Mouse (Mus musculus): ENCODE results near the gene 1300017J02Rik. TPM values are rescaled to one million over a fixed set of nuclear protein-coding genes. Genes with fewer than 3 reads are reported as not detected.
"Not testable (repeated sequence)": the region's sequence is repeated elsewhere in the genome, so short reads cannot be mapped to it uniquely, and the experiment has no call there.

The 1300017J02Rik gene
- polyA plus RNA-seq (2015; fragmentation: Nextera tagmentation; extraction: Ambion mirVana) = 0.55 and 1.8 TPM in 2 replicates

DNA sequence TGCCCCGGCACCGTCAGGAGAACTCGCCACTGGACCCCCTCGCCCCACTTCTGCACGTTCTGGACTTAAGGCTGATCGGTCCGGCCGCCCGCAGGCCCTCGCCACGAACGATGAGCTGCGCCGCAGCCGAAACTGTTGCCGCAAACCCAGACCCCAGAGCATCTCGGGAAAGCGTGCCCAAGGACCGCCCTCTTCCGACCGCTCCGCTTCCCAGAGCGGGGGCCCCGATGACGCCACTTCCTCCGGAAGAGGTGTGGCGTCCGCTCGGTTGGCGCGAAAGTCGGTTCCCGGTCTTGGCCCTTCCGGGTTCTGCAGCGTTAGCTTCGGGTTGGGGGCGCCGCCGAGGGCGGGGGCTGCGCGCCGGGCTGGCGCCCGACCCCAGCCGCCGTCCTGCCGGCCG is at the start of gene 1300017J02Rik, which contains the start of gene Topbp1:
Gene 1300017J02Rik (minus strand): TSS at position 156 of the 400 bp plus-strand sequence.
Gene Topbp1 (plus strand): TSS at position 289 of the 400 bp plus-strand sequence.
- WGBS = 2% methylated on average over 44 of the region's 49 CpGs
- peaks cover 13% of the 10 kb centered on the region for H3K4me1 ChIP-seq
- ATAC-seq (replicated peaks) = peak; percentile 99

GRCm38 (mm10) chr9:103353500-103354260 is 48.8 kb upstream of the 1300017J02Rik start:
- ATAC-seq (replicated peaks) = not testable (repeated sequence)

More for the DNA sequence above, at the start of gene 1300017J02Rik, which contains the start of gene Topbp1:
- peak within 1 kb of the TSS; percentile 85 for H3K27ac ChIP-seq
- no peaks in the 10 kb centered on the region for H3K27me3 ChIP-seq (replicated peaks)
- H3K4me2 ChIP-seq = peak within 1 kb of the TSS; percentile 86
- H3K9me3 ChIP-seq = no peaks in the 10 kb centered on the region
- peak within 1 kb of the TSS; percentile 79 for H3K4me3 ChIP-seq
- peak within 1 kb of the TSS; percentile 76 for H3K9ac ChIP-seq
- peaks cover 5% of the 10 kb centered on the region; the same call in 1 of the 2 replicates for H3K36me3 ChIP-seq (replicated peaks)

GRCm38 (mm10) chr9:103348791-103349190 is 43.9 kb upstream of the 1300017J02Rik start:
- Histone ChIP-seq H3K4me3 (no peak overlapping the region), H3K36me3 (replicated peaks) (peaks cover 17% of the 10 kb centered on the region), H3K9ac (no peak overlapping the region), H3K4me1 (no peaks in the 10 kb centered on the region), H3K9me3 (no peaks in the 10 kb centered on the region), H3K4me2 (no peak overlapping the region), H3K27me3 (replicated peaks) (no peaks in the 10 kb centered on the region), H3K27ac (no peak overlapping the region)
- ATAC-seq (replicated peaks) = no peak

More at GRCm38 (mm10) chr9:103353500-103354260, 48.8 kb upstream of the 1300017J02Rik start:
- H3K4me2 ChIP-seq; H3K9me3 ChIP-seq; H3K4me1 ChIP-seq; H3K4me3 ChIP-seq; H3K27me3 ChIP-seq (replicated peaks); H3K9ac ChIP-seq; H3K27ac ChIP-seq: not testable (repeated sequence)
- H3K36me3 ChIP-seq (replicated peaks) = peaks cover 15% of the 10 kb centered on the region
- 90% methylated on average over 7 of the region's 7 CpGs for WGBS

GRCm38 (mm10) chr9:103347996-103348490 is 43.2 kb upstream of the 1300017J02Rik start:
- Histone ChIP-seq H3K27me3 (replicated peaks) (no peaks in the 10 kb centered on the region), H3K4me3 (no peak overlapping the region), H3K36me3 (replicated peaks) (peaks cover 17% of the 10 kb centered on the region), H3K27ac (no peak overlapping the region), H3K4me1 (no peaks in the 10 kb centered on the region), H3K9ac (no peak overlapping the region), H3K9me3 (no peaks in the 10 kb centered on the region), H3K4me2 (no peak overlapping the region)
- WGBS = 84% methylated on average over 1 of the region's 1 CpGs
- no peak for ATAC-seq (replicated peaks)

GRCm38 (mm10) chr9:103347045-103347444 is 42.2 kb upstream of the 1300017J02Rik start:
- Histone ChIP-seq H3K9ac (no peak overlapping the region), H3K4me1 (no peaks in the 10 kb centered on the region), H3K4me2 (no peak overlapping the region), H3K4me3 (no peak overlapping the region), H3K9me3 (no peaks in the 10 kb centered on the region), H3K36me3 (replicated peaks) (peaks cover 22% of the 10 kb centered on the region), H3K27ac (no peak overlapping the region), H3K27me3 (replicated peaks) (no peaks in the 10 kb centered on the region)
- WGBS = 90% methylated on average over 4 of the region's 4 CpGs
- ATAC-seq (replicated peaks) = no peak

GRCm38 (mm10) chr9:103336912-103337311 is 32.0 kb upstream of the 1300017J02Rik start:
- H3K27ac ChIP-seq = no peak overlapping the region
- H3K36me3 ChIP-seq (replicated peaks) = peaks cover 33% of the 10 kb centered on the region; the same call in 1 of the 2 replicates
- H3K4me3 ChIP-seq = no peak overlapping the region
- no peaks in the 10 kb centered on the region for H3K4me1 ChIP-seq
- no peak for ATAC-seq (replicated peaks)
- no peaks in the 10 kb centered on the region for H3K27me3 ChIP-seq (replicated peaks)
- H3K9me3 ChIP-seq = no peaks in the 10 kb centered on the region
- no peak overlapping the region for H3K9ac ChIP-seq
- H3K4me2 ChIP-seq = no peak overlapping the region

DNA sequence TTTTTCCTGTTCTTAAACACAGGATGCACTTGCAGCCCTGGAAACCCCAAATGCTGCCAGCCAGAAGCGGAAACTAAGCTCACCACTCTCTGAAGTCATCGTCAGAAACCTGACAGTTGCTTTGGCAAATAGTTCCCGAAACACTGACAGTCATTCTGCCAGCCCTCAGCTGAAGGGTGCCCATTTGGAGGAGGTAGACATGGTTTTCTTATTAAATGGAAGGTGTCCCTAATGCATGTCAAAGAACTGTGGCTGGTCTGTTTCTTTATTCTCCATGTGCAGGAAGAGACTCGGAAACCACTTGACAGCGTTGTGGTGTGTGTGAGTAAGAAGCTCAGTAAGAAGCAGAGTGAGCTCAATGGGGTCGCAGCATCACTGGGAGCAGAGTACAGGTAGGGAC is 27.8 kb upstream of the 1300017J02Rik start:
- Histone ChIP-seq H3K4me3 (no peak overlapping the region), H3K27me3 (replicated peaks) (no peaks in the 10 kb centered on the region), H3K4me2 (no peak overlapping the region), H3K9ac (no peak overlapping the region), H3K36me3 (replicated peaks) (peaks cover 41% of the 10 kb centered on the region), H3K9me3 (no peaks in the 10 kb centered on the region), H3K4me1 (no peaks in the 10 kb centered on the region), H3K27ac (no peak overlapping the region)
- ATAC-seq (replicated peaks) = no peak
- WGBS = 95% methylated on average over 6 of the region's 6 CpGs

DNA sequence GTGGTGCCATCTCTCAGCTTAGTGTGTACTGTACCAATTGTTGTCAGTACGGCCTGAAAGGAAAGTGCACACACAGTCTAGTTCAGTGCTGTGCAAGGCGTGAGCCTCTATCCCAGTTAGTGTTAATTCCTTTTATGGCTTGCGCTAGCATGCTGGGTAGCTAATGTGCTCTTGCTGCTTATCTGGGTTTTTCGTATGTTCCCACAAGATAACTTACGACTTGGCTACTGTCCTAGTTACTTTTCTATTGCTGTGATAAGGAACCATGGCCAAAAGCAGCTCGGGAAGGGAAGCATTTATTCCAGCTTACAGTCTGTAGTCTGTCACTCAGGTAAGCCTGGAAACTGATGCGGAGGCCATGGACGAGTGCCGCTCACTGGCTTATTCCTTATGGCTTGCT is 21.6 kb upstream of the 1300017J02Rik start:
- WGBS = 94% methylated on average over 9 of the region's 9 CpGs
- no peak overlapping the region for H3K27ac ChIP-seq
- no peak for ATAC-seq (replicated peaks)
- H3K9me3 ChIP-seq = no peaks in the 10 kb centered on the region
- no peaks in the 10 kb centered on the region for H3K4me1 ChIP-seq
- H3K27me3 ChIP-seq (replicated peaks) = no peaks in the 10 kb centered on the region
- no peak overlapping the region for H3K4me2 ChIP-seq
- H3K4me3 ChIP-seq = no peak overlapping the region
- H3K9ac ChIP-seq = no peak overlapping the region
- peaks cover 17% of the 10 kb centered on the region for H3K36me3 ChIP-seq (replicated peaks)

DNA sequence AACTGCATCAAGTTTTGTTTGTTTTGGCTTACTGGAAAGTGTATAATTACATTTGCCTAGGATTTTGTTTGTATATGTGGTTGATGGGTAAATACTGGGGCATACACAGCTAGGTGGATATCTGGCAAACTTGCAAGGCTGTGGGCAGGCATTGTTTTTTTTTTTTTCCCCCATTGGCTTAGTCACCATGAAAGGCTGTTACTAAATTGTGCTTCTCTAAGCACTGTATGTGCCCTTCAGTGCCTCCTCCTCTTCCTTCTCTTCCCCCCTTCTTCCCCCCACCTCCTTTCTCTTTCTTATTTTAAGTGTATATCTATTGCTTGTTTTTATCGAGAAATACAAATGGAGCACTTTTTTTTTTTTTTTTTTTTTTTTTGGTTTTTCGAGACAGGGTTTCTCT is 19.8 kb upstream of the 1300017J02Rik start:
- peaks cover 22% of the 10 kb centered on the region for H3K36me3 ChIP-seq (replicated peaks)
- WGBS = 100% methylated on average over 1 of the region's 2 CpGs

DNA sequence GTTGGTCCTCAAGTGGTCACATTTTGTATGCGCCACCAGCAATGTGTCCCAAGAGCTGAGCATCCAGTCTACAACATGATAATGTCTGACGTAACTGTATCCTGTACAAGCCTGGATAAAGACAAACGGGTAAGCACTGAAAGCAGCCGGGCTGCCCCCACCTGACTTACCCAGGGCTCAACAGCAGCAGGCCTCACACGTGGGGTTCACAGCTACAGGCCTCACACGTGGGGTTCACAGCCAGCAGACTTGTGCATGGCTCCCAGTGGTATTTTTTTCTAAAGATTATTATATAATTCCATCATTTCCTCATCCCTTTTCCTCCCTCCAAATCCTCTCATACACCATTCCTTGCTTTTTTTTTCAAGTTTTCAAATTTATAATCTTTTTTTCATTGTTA is 5.0 kb upstream of the 1300017J02Rik start:
- ATAC-seq (replicated peaks) = no peak
- Histone ChIP-seq H3K36me3 (replicated peaks) (peaks cover 20% of the 10 kb centered on the region; the same call in 1 of the 2 replicates), H3K9ac (no peak overlapping the region), H3K9me3 (no peaks in the 10 kb centered on the region), H3K4me1 (peaks cover 13% of the 10 kb centered on the region), H3K27ac (no peak overlapping the region), H3K4me3 (no peak overlapping the region), H3K4me2 (no peak overlapping the region), H3K27me3 (replicated peaks) (no peaks in the 10 kb centered on the region)
- WGBS = 91% methylated on average over 6 of the region's 6 CpGs

More for the DNA sequence above, 19.8 kb upstream of the 1300017J02Rik start:
- ATAC-seq (replicated peaks) = no peak
- Histone ChIP-seq H3K27ac (no peak overlapping the region), H3K9me3 (no peaks in the 10 kb centered on the region), H3K9ac (no peak overlapping the region), H3K4me2 (no peak overlapping the region), H3K27me3 (replicated peaks) (no peaks in the 10 kb centered on the region), H3K4me1 (no peaks in the 10 kb centered on the region), H3K4me3 (no peak overlapping the region)

DNA sequence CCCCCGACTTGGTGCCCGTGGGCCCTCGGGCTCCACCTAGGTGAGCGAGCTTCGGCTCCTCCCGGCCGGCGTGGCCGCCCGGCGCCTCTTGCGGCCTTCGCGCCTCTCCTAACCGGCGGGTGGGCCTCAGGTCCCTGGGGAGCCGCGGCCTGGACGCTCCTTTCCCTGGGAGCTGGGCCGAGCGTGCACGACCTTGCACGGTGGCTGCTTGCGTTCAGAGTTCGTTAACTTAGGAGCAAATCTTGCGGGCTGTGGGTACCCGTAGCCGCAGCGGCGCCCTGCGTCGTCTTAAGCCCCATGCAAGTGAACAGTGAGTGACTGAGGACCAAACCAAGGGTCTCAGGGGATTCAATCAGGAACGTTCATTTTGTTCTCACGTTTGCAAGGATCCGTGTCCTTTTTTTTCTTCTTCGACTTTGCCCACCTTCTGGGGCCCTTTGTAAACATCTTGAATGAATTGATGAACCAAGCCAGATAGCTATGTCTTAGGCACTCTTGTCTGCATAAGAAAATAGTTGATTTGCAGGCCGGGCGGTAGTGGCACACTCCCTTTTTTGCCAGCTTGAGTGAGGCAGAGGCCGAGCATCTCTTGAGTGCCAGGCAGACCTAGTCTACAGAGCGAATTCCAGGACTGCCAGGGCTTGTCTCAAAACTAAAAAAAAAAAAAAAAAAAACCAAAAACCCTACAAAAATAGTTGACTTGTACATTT is 605 bp upstream of the 1300017J02Rik start:
- H3K27ac ChIP-seq = peak overlapping the region; percentile 51
- peak; percentile 73 for ATAC-seq (replicated peaks)
- under 1% methylated on average over 36 of the region's 40 CpGs for WGBS
- peak overlapping the region; percentile 86 for H3K4me2 ChIP-seq
- no peaks in the 10 kb centered on the region for H3K27me3 ChIP-seq (replicated peaks)
- peak overlapping the region; percentile 79 for H3K4me3 ChIP-seq
- peaks cover 5% of the 10 kb centered on the region; the same call in 1 of the 2 replicates for H3K36me3 ChIP-seq (replicated peaks)
- H3K9ac ChIP-seq = peak overlapping the region; percentile 52
- H3K4me1 ChIP-seq = peaks cover 13% of the 10 kb centered on the region
- no peaks in the 10 kb centered on the region for H3K9me3 ChIP-seq

DNA sequence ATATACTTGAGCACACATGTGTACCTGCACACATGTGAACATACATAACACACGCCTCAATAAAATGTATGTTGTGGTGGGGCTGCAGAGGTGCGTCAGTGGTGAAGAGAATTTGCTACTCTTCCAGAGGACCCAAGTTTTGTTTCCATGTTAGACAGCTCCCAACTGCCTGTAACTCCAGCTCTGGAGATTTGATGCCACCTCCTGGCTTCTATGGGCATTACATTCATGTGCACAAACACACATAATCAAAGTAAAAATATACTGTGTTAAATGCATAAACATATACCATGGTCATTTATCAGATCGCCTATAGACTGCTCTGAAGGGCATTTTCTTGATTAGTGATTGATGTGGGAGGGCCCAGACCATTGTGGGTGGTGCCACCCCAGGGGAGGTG is 2.2 kb downstream of the 1300017J02Rik start:
- Histone ChIP-seq H3K4me2 (no peak overlapping the region), H3K36me3 (replicated peaks) (no peaks in the 10 kb centered on the region), H3K9ac (no peak overlapping the region), H3K4me3 (no peak overlapping the region), H3K27ac (no peak overlapping the region), H3K4me1 (peaks cover 13% of the 10 kb centered on the region), H3K27me3 (replicated peaks) (no peaks in the 10 kb centered on the region), H3K9me3 (no peaks in the 10 kb centered on the region)
- no peak for ATAC-seq (replicated peaks)
- WGBS = 70% methylated on average over 3 of the region's 3 CpGs
